Mouse (Mus musculus) forebrain, embryonic 15.5 days (tissue): ENCODE results near the gene Sema4g. TPM values are rescaled to one million over a fixed set of nuclear protein-coding genes. Genes with fewer than 3 reads are reported as not detected.

Source experiments
- ATAC-seq: fragments of 200-750 bp; cut with Nextera tagmentation; replicated peaks from 2 replicates; pipeline ENCODE4 v1.8.0; 2017; ENCODE audit warnings: mild to moderate bottlenecking, moderate TSS enrichment, moderate library complexity
- H3K27ac ChIP-seq: fragments of 300-500 bp; sonication (generic); replicated peaks from 2 replicates; pipeline ENCODE4 v1.5.1; 2015; ENCODE audit warnings: mild to moderate bottlenecking, inconsistent platforms
- H3K27me3 ChIP-seq: fragments of 300-500 bp; sonication (generic); 2 replicates; pipeline ENCODE4 v1.6.1; 2015; ENCODE audit warnings: inconsistent platforms
- H3K36me3 ChIP-seq: fragments of 300-500 bp; sonication (generic); 2 replicates; pipeline ENCODE4 v1.6.1; 2015; ENCODE audit warnings: mild to moderate bottlenecking, inconsistent platforms
- H3K4me1 ChIP-seq: fragments of 300-500 bp; sonication (generic); 2 replicates; pipeline ENCODE4 v1.6.1; 2015; ENCODE audit warnings: inconsistent platforms
- H3K4me2 ChIP-seq: fragments of 300-500 bp; sonication (generic); replicated peaks from 2 replicates; pipeline ENCODE4 v1.6.1; 2015; ENCODE audit warnings: mild to moderate bottlenecking, inconsistent platforms
- H3K4me3 ChIP-seq: fragments of 300-500 bp; sonication (generic); 2 replicates; pipeline ENCODE4 v1.5.1; 2015; ENCODE audit warnings: mild to moderate bottlenecking, inconsistent platforms
- H3K9ac ChIP-seq: fragments of 300-500 bp; sonication (generic); replicated peaks from 2 replicates; pipeline ENCODE4 v1.6.1; 2015; ENCODE audit warnings: mild to moderate bottlenecking, inconsistent platforms
- H3K9me3 ChIP-seq: fragments of 300-500 bp; sonication (generic); 2 replicates; pipeline ENCODE4 v1.6.1; 2016; ENCODE audit warnings: inconsistent platforms
- WGBS: fragments of 180-500 bp; shearing (Covaris S2); methylation state at CpG from one replicate; pipeline ENCODE4 v1.1.7; 2015; ENCODE audit warnings: mixed read lengths; 5-methylcytosine and 5-hydroxymethylcytosine counted together
- polyA plus RNA-seq: library from polyadenylated mRNA; unstranded; fragments of >200 nt; fragmentation: Nextera tagmentation; extraction: Ambion mirVana; gene quantifications from 2 replicates; pipeline ENCODE4 v1.2.1, GENCODE M21; 2015

Sema4g gene
- polyA plus RNA-seq, 1 experiment from 2014 or later, result 15.5 TPM

DNA sequence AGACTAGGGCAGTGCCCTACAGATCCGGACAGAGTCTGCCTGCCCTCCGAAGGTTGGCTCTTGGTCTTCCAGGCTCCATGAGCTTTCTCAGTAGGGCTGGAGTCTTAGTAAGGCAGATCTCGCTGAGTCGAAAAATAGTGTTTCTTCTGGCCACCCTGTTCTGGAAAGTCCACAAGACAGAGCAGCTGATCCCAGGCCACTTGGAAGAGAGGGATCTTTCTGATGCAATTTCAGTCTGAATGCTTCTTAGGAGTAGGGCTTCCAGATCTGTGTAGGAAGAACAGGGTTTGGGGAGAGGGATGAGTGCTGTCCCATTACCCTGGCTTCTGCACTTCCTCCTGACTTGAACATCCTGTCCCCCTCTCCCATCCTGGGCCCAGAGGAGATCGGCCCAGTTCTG, 56.8 kb downstream of the Sema4g start, which contains the start of gene Pdzd7:
Gene Pdzd7, minus strand, starts transcription at position 67 of the 400 bp plus-strand sequence.
- H3K4me3 ChIP-seq, result peak within 1 kb of the TSS; percentile 59
- peaks cover 5% of the 10 kb centered on the region for H3K36me3 ChIP-seq
- WGBS, result 79% methylated on average over 5 of the region's 5 CpGs
- ATAC-seq, result no peak
- peak within 1 kb of the TSS; percentile 64 for H3K4me2 ChIP-seq
- H3K9me3 ChIP-seq, result no peaks in the 10 kb centered on the region
- H3K9ac ChIP-seq, result peak within 1 kb of the TSS; percentile 67
- H3K27ac ChIP-seq, result peak within 1 kb of the TSS; percentile 97; the same call in 1 of the 2 replicates
- H3K27me3 ChIP-seq, result peaks cover 8% of the 10 kb centered on the region
- H3K4me1 ChIP-seq, result peaks cover 37% of the 10 kb centered on the region

DNA sequence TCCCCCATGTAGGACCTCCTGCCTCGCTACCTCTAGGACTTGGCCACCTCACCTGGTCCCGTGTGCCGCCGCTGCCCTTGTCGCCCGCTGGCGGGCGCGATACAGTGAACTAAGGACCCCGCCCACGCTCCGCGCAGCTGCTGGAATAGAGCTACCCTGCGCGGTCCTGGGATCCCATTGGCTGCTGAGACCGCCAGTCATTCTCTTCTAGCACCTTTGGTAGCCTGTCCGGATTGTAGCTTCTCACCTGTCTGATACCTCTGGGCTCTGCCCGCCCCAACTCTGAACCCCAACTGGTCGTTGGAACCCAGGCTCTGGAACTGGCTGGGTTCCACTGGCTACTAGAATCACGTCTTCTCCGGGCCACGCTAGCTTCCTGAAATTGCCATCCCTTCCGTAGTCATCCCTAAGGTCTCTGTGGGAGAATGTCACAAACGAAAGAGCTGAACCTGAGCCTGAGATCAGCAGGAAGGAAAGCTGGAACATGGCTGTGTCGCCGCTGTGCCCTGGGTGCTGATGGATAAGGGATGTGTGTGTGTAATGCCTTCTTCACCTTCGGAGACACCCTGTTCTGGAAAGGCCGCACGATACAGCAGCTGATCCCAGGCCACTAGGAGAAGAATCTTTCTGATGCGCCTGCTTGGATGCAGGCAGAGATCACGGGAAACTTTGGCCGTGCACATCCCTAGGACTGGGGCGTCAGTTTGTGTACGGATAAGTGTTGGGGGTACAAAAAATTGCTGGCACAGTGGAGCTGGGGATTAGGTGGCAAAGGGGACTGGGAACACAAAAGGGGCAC, 57.8 kb downstream of the Sema4g start:
- ATAC-seq, result peak; percentile 69
- peaks cover 11% of the 10 kb centered on the region for H3K36me3 ChIP-seq
- peak overlapping the region; percentile 67 for H3K9ac ChIP-seq
- peak overlapping the region; percentile 64 for H3K4me2 ChIP-seq
- peak overlapping the region; percentile 97 for H3K27ac ChIP-seq
- peaks cover 8% of the 10 kb centered on the region; the same call in 1 of the 2 replicates for H3K27me3 ChIP-seq
- no peaks in the 10 kb centered on the region for H3K9me3 ChIP-seq
- peak overlapping the region; percentile 59 for H3K4me3 ChIP-seq
- WGBS, result 1% methylated on average over 34 of the region's 34 CpGs
- H3K4me1 ChIP-seq, result peaks cover 42% of the 10 kb centered on the region

DNA sequence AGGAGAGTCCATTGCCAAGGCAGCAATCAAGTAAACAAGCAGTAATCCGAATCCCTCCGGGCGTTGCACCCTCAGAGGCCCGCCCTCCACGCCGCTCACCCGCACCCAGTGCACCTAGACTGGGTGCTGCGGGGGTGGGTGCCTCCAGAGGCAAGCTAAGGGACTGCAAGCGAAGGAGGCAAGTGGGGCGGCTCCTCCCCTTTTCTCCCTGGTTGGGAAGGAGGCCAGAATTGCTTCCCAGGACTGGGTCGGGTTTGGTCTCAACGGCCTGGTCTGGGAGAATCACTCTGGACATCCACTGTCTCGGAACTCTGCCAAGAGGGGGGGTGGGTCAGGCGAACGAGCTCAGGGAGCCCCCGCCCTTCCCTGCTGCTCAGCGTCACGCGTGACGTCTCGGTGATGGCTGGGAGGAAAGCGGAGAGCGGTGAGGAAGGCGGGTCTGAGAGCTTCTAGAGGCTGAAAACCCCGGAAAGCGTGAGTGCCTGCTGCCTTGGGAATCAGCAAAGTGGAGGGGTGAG, 58.6 kb downstream of the Sema4g start, which contains the start of gene Sfxn3:
Gene Sfxn3, plus strand, starts transcription at position 87 of the 518 bp plus-strand sequence.
- peak; percentile 85 for ATAC-seq
- peaks cover 42% of the 10 kb centered on the region for H3K4me1 ChIP-seq

DNA sequence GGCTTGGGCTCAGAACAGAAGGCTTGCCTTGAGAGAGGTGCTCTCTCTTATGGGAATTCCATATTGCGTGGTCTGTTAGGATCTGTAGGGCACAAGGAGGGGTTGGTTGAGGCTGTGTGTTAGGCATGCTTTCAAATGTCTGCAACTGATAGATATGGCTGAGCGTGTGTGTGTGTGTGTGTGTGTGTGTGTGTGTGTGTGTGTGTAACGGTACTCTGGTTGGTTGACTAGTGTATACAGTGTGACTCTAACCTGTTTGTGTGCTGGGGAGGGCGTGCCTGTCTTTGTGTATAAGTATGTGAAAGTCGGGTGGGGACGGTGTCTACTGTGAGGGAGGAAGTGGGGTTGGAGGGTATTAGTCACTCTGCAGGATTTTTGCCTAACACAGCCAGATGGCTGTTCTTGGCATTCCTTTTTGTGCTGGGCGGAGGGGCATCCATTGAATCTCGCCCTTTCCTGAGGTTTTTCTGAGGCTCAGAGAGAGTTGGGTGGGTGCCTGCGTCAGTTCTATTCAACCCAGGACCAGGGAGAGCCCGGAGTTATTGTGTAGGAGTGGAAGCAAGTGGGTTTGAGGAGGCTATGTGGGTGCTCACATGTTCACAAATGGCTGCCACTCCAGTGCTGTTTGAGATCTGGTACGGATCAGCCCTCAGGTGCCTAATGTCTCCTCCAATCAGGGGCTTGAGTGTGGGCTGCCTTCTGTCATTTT, 59.2 kb downstream of the Sema4g start:
- Histone ChIP-seq H3K4me2 (peak overlapping the region; percentile 64), H3K9ac (peak overlapping the region; percentile 67), H3K9me3 (no peaks in the 10 kb centered on the region), H3K36me3 (peaks cover 21% of the 10 kb centered on the region), H3K27me3 (peaks cover 8% of the 10 kb centered on the region; the same call in 1 of the 2 replicates), H3K4me1 (peaks cover 42% of the 10 kb centered on the region), H3K27ac (peak overlapping the region; percentile 97), H3K4me3 (peak overlapping the region; percentile 59)
- WGBS, result 16% methylated on average over 11 of the region's 11 CpGs
- ATAC-seq, result peak; percentile 38

More for the DNA sequence above, 58.6 kb downstream of the Sema4g start, which contains the start of gene Sfxn3:
- peak within 1 kb of the TSS; percentile 59 for H3K4me3 ChIP-seq
- H3K27ac ChIP-seq, result peak within 1 kb of the TSS; percentile 97
- no peaks in the 10 kb centered on the region for H3K9me3 ChIP-seq
- H3K36me3 ChIP-seq, result peaks cover 15% of the 10 kb centered on the region
- peak within 1 kb of the TSS; percentile 67 for H3K9ac ChIP-seq
- peak within 1 kb of the TSS; percentile 64 for H3K4me2 ChIP-seq
- 1% methylated on average over 26 of the region's 26 CpGs for WGBS
- peaks cover 8% of the 10 kb centered on the region; the same call in 1 of the 2 replicates for H3K27me3 ChIP-seq

DNA sequence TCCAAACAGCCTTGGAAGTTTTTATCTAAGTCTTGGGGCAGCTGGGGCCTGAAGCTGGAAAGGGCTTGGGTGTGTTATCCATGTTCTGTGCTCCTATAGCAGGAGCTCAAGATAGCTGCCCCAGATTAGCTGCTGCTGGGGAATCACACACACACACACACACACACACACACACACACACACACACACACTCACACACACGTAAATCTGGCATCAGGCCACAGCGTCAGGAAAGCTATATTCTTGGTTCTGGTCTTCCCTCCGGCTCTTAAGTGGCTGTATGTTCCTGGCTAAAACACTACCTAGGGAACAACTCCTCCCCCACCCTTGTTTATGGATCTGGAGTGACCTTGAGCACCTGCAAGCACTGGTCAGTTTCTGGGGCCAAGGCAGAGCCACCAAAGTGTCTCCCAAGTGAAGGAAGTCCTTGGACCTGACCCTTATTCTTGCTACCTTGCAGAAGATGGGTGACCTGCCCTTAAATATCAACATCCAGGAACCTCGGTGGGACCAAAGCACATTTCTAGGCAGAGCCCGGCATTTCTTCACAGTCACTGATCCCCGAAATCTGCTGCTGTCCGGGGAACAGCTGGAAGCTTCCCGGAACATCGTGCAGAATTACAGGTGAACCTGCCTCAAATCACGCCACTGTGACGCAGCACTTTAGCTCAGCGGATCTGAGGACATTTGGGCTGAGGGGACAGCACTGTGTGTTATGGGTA, 59.9 kb downstream of the Sema4g start:
- H3K4me2 ChIP-seq, result peak overlapping the region; percentile 64
- WGBS, result 78% methylated on average over 12 of the region's 12 CpGs
- no peak for ATAC-seq
- H3K27me3 ChIP-seq, result peaks cover 8% of the 10 kb centered on the region; the same call in 1 of the 2 replicates
- H3K9me3 ChIP-seq, result no peaks in the 10 kb centered on the region
- H3K27ac ChIP-seq, result peak overlapping the region; percentile 97
- peak overlapping the region; percentile 59 for H3K4me3 ChIP-seq
- peaks cover 28% of the 10 kb centered on the region for H3K36me3 ChIP-seq
- peak overlapping the region; percentile 67 for H3K9ac ChIP-seq
- peaks cover 42% of the 10 kb centered on the region for H3K4me1 ChIP-seq

DNA sequence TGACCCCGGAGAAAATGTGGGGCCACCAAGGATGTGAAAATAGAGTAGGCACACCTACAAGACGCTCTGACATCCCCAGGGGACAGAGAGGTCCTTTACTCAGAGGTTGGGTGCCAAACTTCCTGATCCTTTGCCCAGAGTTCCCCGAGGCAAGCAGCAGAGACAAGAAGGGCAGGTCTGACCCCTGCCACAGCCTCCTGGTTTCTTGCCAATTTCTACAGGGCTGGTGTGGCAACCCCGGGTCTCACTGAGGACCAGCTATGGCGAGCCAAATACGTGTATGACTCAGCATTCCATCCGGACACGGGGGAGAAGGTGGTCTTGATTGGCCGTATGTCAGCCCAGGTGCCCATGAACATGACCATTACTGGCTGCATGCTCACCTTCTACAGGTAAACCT, 60.6 kb downstream of the Sema4g start:
- no peaks in the 10 kb centered on the region for H3K9me3 ChIP-seq
- peaks cover 42% of the 10 kb centered on the region for H3K4me1 ChIP-seq
- no peak overlapping the region for H3K9ac ChIP-seq
- H3K27me3 ChIP-seq, result peaks cover 8% of the 10 kb centered on the region; the same call in 1 of the 2 replicates
- ATAC-seq, result no peak
- H3K4me2 ChIP-seq, result peak overlapping the region; percentile 64; the same call in 1 of the 2 replicates
- H3K27ac ChIP-seq, result no peak overlapping the region
- H3K4me3 ChIP-seq, result no peak overlapping the region
- WGBS, result 81% methylated on average over 9 of the region's 9 CpGs
- peaks cover 33% of the 10 kb centered on the region for H3K36me3 ChIP-seq

Other genes with a start within 250 kb of the Sema4g start
- gene Pax2, start 233.1 kb upstream of the Sema4g start, polyA plus RNA-seq, result 0.09 TPM in 1 of 2 replicates, not detected in the other
- 30.0 and 32.3 TPM in 2 replicates for gene Slf2, start 58.0 kb upstream of the Sema4g start, polyA plus RNA-seq
- gene Twnk, start 16.6 kb downstream of the Sema4g start, polyA plus RNA-seq, result 24.0 and 24.4 TPM in 2 replicates
- 83.9 and 87.1 TPM in 2 replicates for gene Mrpl43, start 17.3 kb downstream of the Sema4g start, polyA plus RNA-seq
- 25.7 and 27.7 TPM in 2 replicates for gene Lzts2, start 25.3 kb downstream of the Sema4g start, polyA plus RNA-seq
- 1.7 and 2.2 TPM in 2 replicates for gene Pdzd7, start 56.6 kb downstream of the Sema4g start, polyA plus RNA-seq
- 65.0 and 67.6 TPM in 2 replicates for gene Sfxn3, start 58.4 kb downstream of the Sema4g start, polyA plus RNA-seq
- 0.70 and 0.73 TPM in 2 replicates for gene Kazald1, start 86.1 kb downstream of the Sema4g start, polyA plus RNA-seq
- not detected in 2 replicates for gene Tlx1, start 161.6 kb downstream of the Sema4g start, polyA plus RNA-seq
- gene Lbx1, start 246.7 kb downstream of the Sema4g start, polyA plus RNA-seq, result not detected in 2 replicates